Mouse (Mus musculus): ENCODE measurements at regions not wholly inside any gene's neighbourhood (a gene's known extent, or its start where the extent isn't known, plus 50 kb on each side); places are given as distances from the start of the nearest gene placed in this dataset.
"Not testable (repeated sequence)": the region's sequence is repeated elsewhere in the genome, so short reads cannot be mapped to it uniquely, and the experiment has no call there.

GRCm38 (mm10) chr12:64137997-64138396 lies 336.5 kb downstream of the Fscb start:
- no peak for DNase-seq

GRCm38 (mm10) chr12:64116438-64116837 lies 358.1 kb downstream of the Fscb start:
- DNase-seq, result no peak

- no peak for DNase-seq
Observed at GRCm38 (mm10) chr12:64114476-64114875, 360.0 kb downstream of the Fscb start.

- peak; percentile 10 for DNase-seq
Observed at GRCm38 (mm10) chr12:64104214-64104613, 370.3 kb downstream of the Fscb start.

- no peak for DNase-seq
Observed at GRCm38 (mm10) chr12:64076789-64077188, 397.7 kb downstream of the Fscb start.

- DNase-seq, result no peak
Observed at GRCm38 (mm10) chr12:64045528-64045927, 429.0 kb downstream of the Fscb start.

- not testable (repeated sequence) for DNase-seq
Observed at GRCm38 (mm10) chr12:64008631-64009030, 465.9 kb downstream of the Fscb start.

Measured in kidney, postnatal 14 days (tissue).